Mouse (Mus musculus) duodenum, adult 2 months (tissue): ENCODE measurements around the gene Gmfg. TPM values are rescaled to one million over a fixed set of nuclear protein-coding genes. Genes with fewer than 3 reads are reported as not detected.

Experiments used
- polyA plus RNA-seq: library from polyadenylated mRNA; depleted of rRNA; stranded (reverse); fragments of >200 nt; gene quantifications from 2 replicates; pipeline ENCODE4 v1.2.3, GENCODE M21; 2012; ENCODE audit warnings: low replicate concordance; rRNA removed

The Gmfg gene
- polyA plus RNA-seq: 3.9 and 4.1 TPM in 2 replicates

GRCm38 (mm10) chr7:28436932-28437570, at the start of gene Gmfg:
Gmfg (plus strand) TSS chr7:28437447.

GRCm38 (mm10) chr7:28392429-28393271, 44.6 kb upstream of the Gmfg start, which contains the start of the genes Med29 and Paf1:
Med29 (minus strand) TSS chr7:28392708.
Paf1 (plus strand) TSS chr7:28392951.

GRCm38 (mm10) chr7:28451531-28452360, 14.5 kb downstream of the Gmfg start, which contains the start of gene Lrfn1:
Lrfn1 (plus strand) TSS chr7:28451980.

Other genes starting within 250 kb of the Gmfg start
- 2.1 and 3.1 TPM in 2 replicates for gene Eid2, start 169.6 kb upstream of the Gmfg start, polyA plus RNA-seq
- 5.6 and 9.5 TPM in 2 replicates for gene Eid2b, start 159.7 kb upstream of the Gmfg start, polyA plus RNA-seq
- gene Selenov, start 146.3 kb upstream of the Gmfg start, polyA plus RNA-seq: not detected in 2 replicates
- gene Dll3, start 135.2 kb upstream of the Gmfg start, polyA plus RNA-seq: 0.85 and 2.0 TPM in 2 replicates
- gene Timm50, start 125.4 kb upstream of the Gmfg start, polyA plus RNA-seq: 62.6 and 69.2 TPM in 2 replicates
- 67.1 and 86.1 TPM in 2 replicates for gene Supt5, start 98.7 kb upstream of the Gmfg start, polyA plus RNA-seq
- gene Rps16, start 86.8 kb upstream of the Gmfg start, polyA plus RNA-seq: 542 and 682 TPM in 2 replicates
- 18.5 and 35.5 TPM in 2 replicates for gene Plekhg2, start 64.8 kb upstream of the Gmfg start, polyA plus RNA-seq
- 75.8 and 210 TPM in 2 replicates for gene Zfp36, start 57.2 kb upstream of the Gmfg start, polyA plus RNA-seq
- gene Med29, start 44.7 kb upstream of the Gmfg start, polyA plus RNA-seq: 48.3 and 51.3 TPM in 2 replicates
- 81.7 and 153 TPM in 2 replicates for gene Paf1, start 44.5 kb upstream of the Gmfg start, polyA plus RNA-seq
- gene Lrfn1, start 14.5 kb downstream of the Gmfg start, polyA plus RNA-seq: 1.9 and 2.2 TPM in 2 replicates
- not detected in 2 replicates for gene Ifnl2, start 73.0 kb downstream of the Gmfg start, polyA plus RNA-seq
- not detected in 2 replicates for gene Ifnl3, start 85.4 kb downstream of the Gmfg start, polyA plus RNA-seq
- gene Sycn, start 103.4 kb downstream of the Gmfg start, polyA plus RNA-seq: 17.4 and 5,492 TPM in 2 replicates
- gene Nccrp1, start 109.8 kb downstream of the Gmfg start, polyA plus RNA-seq: 0.26 and 3.6 TPM in 2 replicates
- 60.8 and 63.0 TPM in 2 replicates for gene Samd4b, start 160.7 kb downstream of the Gmfg start, polyA plus RNA-seq
- gene Pak4, start 160.7 kb downstream of the Gmfg start, polyA plus RNA-seq: 72.4 and 92.7 TPM in 2 replicates
- 0.05 TPM in 1 of 2 replicates, not detected in the other for gene Acp7, start 193.9 kb downstream of the Gmfg start, polyA plus RNA-seq